Mouse (Mus musculus) megakaryocyte, embryonic 14.5 days (primary cell): Measurements from ENCODE around the gene Tnfsf10.

Experiments
- FLI1 ChIP-seq: IDR thresholded peaks from 2 replicates; pipeline ENCODE4 v1.6.1; 2012; ENCODE audit warnings: low read length, inconsistent platforms, mixed read lengths
- GATA1 ChIP-seq: IDR thresholded peaks from 3 replicates; pipeline ENCODE4 v1.6.1; 2012; ENCODE audit warnings: mixed read lengths, low read length, inconsistent platforms, borderline replicate concordance

DNA sequence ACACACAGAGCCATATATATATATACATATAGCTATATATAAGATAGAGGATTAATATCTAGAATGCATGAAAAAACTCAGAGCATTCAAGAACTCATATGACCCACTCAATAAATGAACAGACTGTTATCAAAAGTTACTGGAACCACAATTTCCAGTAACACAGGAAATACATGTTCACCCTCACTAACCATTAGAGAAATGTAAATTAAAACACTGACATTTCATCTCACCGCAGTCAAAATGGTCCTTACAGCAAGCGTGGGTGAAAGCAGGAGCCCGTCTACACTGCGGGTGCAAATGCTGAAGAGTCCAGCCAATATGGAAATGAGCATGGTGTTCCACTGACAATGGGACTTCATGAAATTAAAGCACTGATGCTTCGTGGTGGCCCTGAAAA lies 13.9 kb downstream of the Tnfsf10 start:
- TF ChIP-seq GATA1 (no peak), FLI1 (no peak)
